Mouse (Mus musculus) lung, postnatal 14 days (tissue): ENCODE results near the gene Dennd1b.
A peak's percentile ranks its signal among the peaks of the same experiment; 100 is the strongest.

Experiments used
- DNase-seq: peaks from one replicate; pipeline ENCODE4 v3.0.0; 2021

The Dennd1b gene

GRCm38 (mm10) chr1:138963868-138964458 lies 728 bp downstream of the Dennd1b start:
- peak; percentile 38 for DNase-seq

- no peak for DNase-seq
Observed at GRCm38 (mm10) chr1:138965069-138965468, 1.8 kb downstream of the Dennd1b start.

GRCm38 (mm10) chr1:138965511-138965910 lies 2.3 kb downstream of the Dennd1b start:
- no peak for DNase-seq

DNA sequence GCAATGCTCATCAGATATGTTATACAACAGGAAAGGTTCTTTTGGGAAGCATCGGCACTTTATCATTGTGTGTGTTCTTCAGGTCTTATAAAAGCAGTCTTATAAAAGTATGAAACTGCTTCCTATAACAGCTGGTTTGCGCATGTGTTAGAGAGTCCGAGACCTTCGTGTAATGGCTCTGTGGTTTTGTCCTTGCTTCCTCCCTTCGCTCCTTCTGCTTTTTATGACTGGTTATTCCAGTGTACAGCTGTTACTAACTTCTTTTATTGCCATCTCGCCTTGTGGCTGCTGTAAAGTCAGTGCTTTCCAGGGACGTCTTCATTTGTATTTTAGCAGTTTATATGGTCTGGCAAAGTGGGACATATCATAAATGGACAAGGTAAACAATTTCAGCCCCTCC lies 4.2 kb downstream of the Dennd1b start:
- DNase-seq, result no peak

DNA sequence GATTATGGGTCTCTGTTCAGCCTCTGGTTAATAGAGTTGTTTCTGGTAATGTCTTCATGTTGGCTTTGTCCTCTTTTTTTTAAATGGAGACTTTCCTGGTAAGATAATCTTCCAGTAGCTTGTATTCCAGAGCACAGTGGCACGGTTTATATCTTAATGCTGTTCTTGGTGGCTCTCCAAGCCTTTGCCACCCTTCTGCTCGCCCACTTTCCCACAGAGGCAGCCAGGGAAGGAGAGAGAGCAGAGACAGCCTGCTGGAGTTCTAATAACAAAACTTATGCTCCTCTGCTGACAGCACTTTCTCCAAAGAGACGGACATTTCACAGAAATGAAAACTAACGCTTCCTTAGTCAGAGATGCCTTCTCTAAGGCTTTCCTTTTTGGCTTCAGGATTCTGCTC lies 6.8 kb downstream of the Dennd1b start:
- DNase-seq, result no peak

DNA sequence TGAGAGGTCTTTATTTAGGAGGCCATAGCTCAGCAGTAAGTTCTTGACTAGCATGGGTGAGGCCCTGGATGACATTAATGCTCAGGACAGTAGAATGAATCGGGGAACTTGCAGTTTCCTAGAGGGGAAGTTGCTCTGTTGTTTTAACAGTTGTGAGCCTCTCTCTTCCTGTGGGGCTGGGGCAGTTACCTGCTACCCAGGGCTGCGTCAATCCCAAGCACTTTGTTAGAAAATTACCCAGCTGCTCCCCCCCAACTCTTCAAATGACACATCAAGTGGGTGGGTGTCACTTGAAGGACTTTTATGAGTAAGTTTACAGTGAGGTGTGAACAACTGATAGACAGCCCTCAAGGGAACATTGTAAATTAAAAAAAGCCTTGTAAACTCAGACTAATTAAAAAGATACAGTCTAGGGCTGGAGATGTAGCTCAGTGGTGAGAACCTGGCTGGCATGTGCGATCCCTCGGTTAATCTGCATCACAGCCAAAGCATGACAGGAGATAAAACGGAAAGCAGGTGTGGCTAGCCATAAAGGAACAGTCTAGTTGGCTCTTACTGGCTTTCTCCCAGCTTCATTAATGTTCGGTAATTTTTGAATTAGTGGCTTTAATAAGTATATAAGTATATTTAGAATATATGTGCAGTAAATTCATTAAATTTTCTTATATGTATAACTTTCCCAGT lies 10.4 kb downstream of the Dennd1b start:
- DNase-seq, result no peak

GRCm38 (mm10) chr1:138974836-138975235 lies 11.6 kb downstream of the Dennd1b start:
- DNase-seq, result no peak

- DNase-seq, result no peak
Observed at GRCm38 (mm10) chr1:138975945-138976344, 12.7 kb downstream of the Dennd1b start.

GRCm38 (mm10) chr1:138982203-138982602 lies 19.0 kb downstream of the Dennd1b start:
- DNase-seq, result no peak

- no peak for DNase-seq
Observed at GRCm38 (mm10) chr1:138982611-138983010, 19.4 kb downstream of the Dennd1b start.

- DNase-seq, result no peak
Observed at GRCm38 (mm10) chr1:138983064-138983463, 19.8 kb downstream of the Dennd1b start.

- DNase-seq, result no peak
Observed at GRCm38 (mm10) chr1:138983465-138983864, 20.2 kb downstream of the Dennd1b start.

GRCm38 (mm10) chr1:138984161-138984560 lies 20.9 kb downstream of the Dennd1b start:
- DNase-seq, result no peak

GRCm38 (mm10) chr1:138992384-138993138 lies 29.3 kb downstream of the Dennd1b start:
- no peak for DNase-seq

DNA sequence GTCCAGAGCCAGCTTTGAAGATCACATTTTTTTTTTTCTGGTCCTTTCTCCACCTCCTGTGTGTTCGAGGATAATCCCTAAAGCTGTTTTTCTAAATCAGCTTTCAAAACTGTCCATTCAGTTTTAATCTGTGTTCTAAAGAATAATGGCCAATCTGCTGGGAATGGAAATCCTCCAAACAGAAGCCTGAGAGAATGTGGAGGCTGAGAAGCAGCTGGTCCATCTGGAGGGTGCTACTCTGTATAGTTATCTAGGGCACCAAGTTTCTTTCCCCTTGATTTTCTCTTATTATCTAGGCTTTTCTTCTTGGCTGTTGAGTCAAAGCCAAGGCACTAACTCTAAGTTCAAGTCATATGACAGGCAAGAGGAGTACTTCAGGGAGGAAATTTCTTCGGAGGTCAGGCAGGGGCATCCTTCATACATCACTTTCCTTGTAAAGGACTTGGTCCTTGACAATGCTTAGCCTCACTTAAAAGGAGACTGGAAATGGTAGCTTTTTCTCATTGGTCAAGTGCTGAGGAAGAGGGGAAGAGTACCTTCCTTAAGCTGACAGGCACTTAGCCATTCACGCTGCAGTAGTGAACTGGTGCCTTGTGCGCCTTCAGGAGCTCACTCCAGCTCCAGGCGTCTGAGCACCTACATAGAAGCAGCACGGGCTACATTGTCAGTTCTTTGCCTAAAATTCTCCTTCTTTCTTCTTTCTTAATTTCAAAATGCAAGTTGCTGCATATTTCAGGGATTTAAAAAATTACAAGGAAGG lies 32.6 kb downstream of the Dennd1b start:
- no peak for DNase-seq

DNA sequence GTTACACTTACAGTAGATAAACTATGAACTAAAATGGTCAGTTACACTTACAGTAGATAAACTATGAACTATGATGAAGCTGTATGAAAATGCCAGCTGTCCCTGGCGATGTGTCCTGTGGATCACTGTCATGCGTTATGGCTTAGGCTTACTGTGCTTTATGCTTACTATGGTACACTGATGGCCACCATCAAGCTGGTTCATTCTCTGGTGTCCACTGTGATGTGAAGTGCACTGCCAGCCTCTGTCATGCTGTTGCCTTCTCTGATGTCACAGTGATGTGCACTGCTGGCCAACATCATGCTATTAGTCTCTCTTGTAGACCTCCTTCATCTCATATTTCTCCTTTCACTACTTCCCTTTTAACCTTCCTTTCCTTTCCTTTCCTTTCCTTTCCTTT lies 33.4 kb downstream of the Dennd1b start:
- DNase-seq, result no peak

GRCm38 (mm10) chr1:139000675-139001379 lies 37.6 kb downstream of the Dennd1b start:
- no peak for DNase-seq

- no peak for DNase-seq
Observed at GRCm38 (mm10) chr1:139003503-139003902, 40.3 kb downstream of the Dennd1b start.

- DNase-seq, result no peak
Observed at GRCm38 (mm10) chr1:139006000-139006399, 42.8 kb downstream of the Dennd1b start.

GRCm38 (mm10) chr1:139007475-139007874 lies 44.2 kb downstream of the Dennd1b start:
- no peak for DNase-seq

GRCm38 (mm10) chr1:139015118-139015788 lies 52.0 kb downstream of the Dennd1b start:
- DNase-seq, result no peak

DNA sequence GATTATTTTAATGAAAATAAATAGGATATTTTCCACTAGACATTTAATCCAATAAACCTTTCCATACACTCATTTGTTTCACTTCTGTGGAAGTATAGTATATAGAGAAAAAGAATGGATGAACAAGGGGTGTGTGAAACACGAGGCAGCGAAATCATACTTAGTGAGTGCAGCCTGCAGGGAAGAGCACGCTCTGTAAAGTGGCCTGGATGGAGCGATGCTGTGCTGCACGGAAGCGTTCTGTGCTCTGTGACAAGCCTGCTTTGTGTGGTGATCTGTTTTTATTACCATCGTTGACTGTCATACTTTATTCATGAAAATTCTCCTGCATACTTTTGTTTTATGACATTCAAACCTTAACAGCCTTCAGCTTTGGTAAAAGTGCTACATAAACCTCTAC lies 58.1 kb downstream of the Dennd1b start:
- no peak for DNase-seq
